Mouse (Mus musculus): ENCODE measurements at regions not wholly inside any gene's neighbourhood (a gene's known extent, or its start where the extent isn't known, plus 50 kb on each side); places are given as distances from the start of the nearest gene placed in this dataset.

GRCm38 (mm10) chr2:50687672-50688151 is 391.1 kb upstream of the Mmadhc start:
- H3K4me3 ChIP-seq (ENCODE audit: control insufficient read depth in 1 of 2, insufficient read depth in 1 of 2, low read depth in 1 of 2, low read length in 2 of 2) = no peak overlapping the region
- H3K9me3 ChIP-seq (ENCODE audit: control insufficient read depth, low read length) = no peaks in the 10 kb centered on the region
- H3K27ac ChIP-seq (replicated peaks in 1 of 2; ENCODE audit: control insufficient read depth in 1 of 2, insufficient read depth in 1 of 2, low read depth in 2 of 2, low read length in 2 of 2) = no peak overlapping the region
- H3K36me3 ChIP-seq (ENCODE audit: control insufficient read depth, insufficient read depth, low read length) = no peaks in the 10 kb centered on the region
- ATAC-seq (ENCODE audit: insufficient number of reproducible peaks, insufficient read depth, low FRiP score, low read depth) = no peak
- H3K9ac ChIP-seq (ENCODE audit: low read length) = no peak overlapping the region
- peaks cover 10 to 13% of the 10 kb centered on the region in 2 experiments for H3K4me1 ChIP-seq (ENCODE audit: control insufficient read depth in 2 of 2, insufficient read depth in 2 of 2, low read length in 2 of 2)
- H3K4me2 ChIP-seq (ENCODE audit: low read length) = no peak overlapping the region
- no peaks in the 10 kb centered on the region for H3K27me3 ChIP-seq (ENCODE audit: control insufficient read depth, insufficient read depth, low read length)
- WGBS = 78% methylated on average over 10 of the region's 10 CpGs

- ATAC-seq (ENCODE audit: insufficient number of reproducible peaks, insufficient read depth, low FRiP score, low read depth) = no peak
- Histone ChIP-seq H3K9ac (ENCODE audit: low read length) (no peak overlapping the region), H3K4me2 (ENCODE audit: low read length) (no peak overlapping the region), H3K27me3 (ENCODE audit: control insufficient read depth, insufficient read depth, low read length) (no peaks in the 10 kb centered on the region), H3K9me3 (ENCODE audit: control insufficient read depth, low read length) (no peaks in the 10 kb centered on the region), H3K4me1 (ENCODE audit: control insufficient read depth in 2 of 2, insufficient read depth in 2 of 2, low read length in 2 of 2) (peaks cover 10 to 13% of the 10 kb centered on the region in 2 experiments), H3K4me3 (ENCODE audit: control insufficient read depth in 1 of 2, insufficient read depth in 1 of 2, low read depth in 1 of 2, low read length in 2 of 2) (no peak overlapping the region), H3K36me3 (ENCODE audit: control insufficient read depth, insufficient read depth, low read length) (no peaks in the 10 kb centered on the region), H3K27ac (replicated peaks in 1 of 2; ENCODE audit: control insufficient read depth in 1 of 2, insufficient read depth in 1 of 2, low read depth in 2 of 2, low read length in 2 of 2) (no peak overlapping the region)
- WGBS = 23% methylated on average over 5 of the region's 5 CpGs
Observed at GRCm38 (mm10) chr2:50687222-50687621, 390.6 kb upstream of the Mmadhc start.

- Histone ChIP-seq H3K36me3 (ENCODE audit: control insufficient read depth, insufficient read depth, low read length) (no peaks in the 10 kb centered on the region), H3K4me1 (ENCODE audit: control insufficient read depth in 2 of 2, insufficient read depth in 2 of 2, low read length in 2 of 2) (no peaks in the 10 kb centered on the region), H3K4me2 (ENCODE audit: low read length) (no peak overlapping the region), H3K9me3 (ENCODE audit: control insufficient read depth, low read length) (no peaks in the 10 kb centered on the region), H3K27me3 (ENCODE audit: control insufficient read depth, insufficient read depth, low read length) (no peaks in the 10 kb centered on the region), H3K9ac (ENCODE audit: low read length) (no peak overlapping the region), H3K4me3 (ENCODE audit: control insufficient read depth in 1 of 2, insufficient read depth in 1 of 2, low read depth in 1 of 2, low read length in 2 of 2) (no peak overlapping the region), H3K27ac (replicated peaks in 1 of 2; ENCODE audit: control insufficient read depth in 1 of 2, insufficient read depth in 1 of 2, low read depth in 2 of 2, low read length in 2 of 2) (no peak overlapping the region)
- no peak for ATAC-seq (ENCODE audit: insufficient number of reproducible peaks, insufficient read depth, low FRiP score, low read depth)
- WGBS = 81% methylated on average over 1 of the region's 1 CpGs
Observed at GRCm38 (mm10) chr2:50677456-50677855, 380.9 kb upstream of the Mmadhc start.

GRCm38 (mm10) chr2:50675736-50676550 is 379.3 kb upstream of the Mmadhc start:
- H3K4me1 ChIP-seq (ENCODE audit: control insufficient read depth in 2 of 2, insufficient read depth in 2 of 2, low read length in 2 of 2) = no peaks in the 10 kb centered on the region
- no peak overlapping the region for H3K4me2 ChIP-seq (ENCODE audit: low read length)
- H3K27ac ChIP-seq (replicated peaks in 1 of 2; ENCODE audit: control insufficient read depth in 1 of 2, insufficient read depth in 1 of 2, low read depth in 2 of 2, low read length in 2 of 2) = no peak overlapping the region
- no peak overlapping the region for H3K9ac ChIP-seq (ENCODE audit: low read length)
- no peak overlapping the region for H3K4me3 ChIP-seq (ENCODE audit: control insufficient read depth in 1 of 2, insufficient read depth in 1 of 2, low read depth in 1 of 2, low read length in 2 of 2)
- ATAC-seq (ENCODE audit: insufficient number of reproducible peaks, insufficient read depth, low FRiP score, low read depth) = no peak
- 75% methylated on average over 7 of the region's 7 CpGs for whole genome bisulfite sequencing
- no peaks in the 10 kb centered on the region for H3K9me3 ChIP-seq (ENCODE audit: control insufficient read depth, low read length)
- no peaks in the 10 kb centered on the region for H3K36me3 ChIP-seq (ENCODE audit: control insufficient read depth, insufficient read depth, low read length)
- H3K27me3 ChIP-seq (ENCODE audit: control insufficient read depth, insufficient read depth, low read length) = no peaks in the 10 kb centered on the region

GRCm38 (mm10) chr2:50674856-50675175 is 378.2 kb upstream of the Mmadhc start:
- no peak overlapping the region for H3K27ac ChIP-seq (replicated peaks in 1 of 2; ENCODE audit: control insufficient read depth in 1 of 2, insufficient read depth in 1 of 2, low read depth in 2 of 2, low read length in 2 of 2)
- no peak overlapping the region for H3K4me2 ChIP-seq (ENCODE audit: low read length)
- H3K36me3 ChIP-seq (ENCODE audit: control insufficient read depth, insufficient read depth, low read length) = no peaks in the 10 kb centered on the region
- no peak overlapping the region for H3K4me3 ChIP-seq (ENCODE audit: control insufficient read depth in 1 of 2, insufficient read depth in 1 of 2, low read depth in 1 of 2, low read length in 2 of 2)
- no peaks in the 10 kb centered on the region for H3K9me3 ChIP-seq (ENCODE audit: control insufficient read depth, low read length)
- 76% methylated on average over 3 of the region's 3 CpGs for WGBS
- no peak overlapping the region for H3K9ac ChIP-seq (ENCODE audit: low read length)
- H3K27me3 ChIP-seq (ENCODE audit: control insufficient read depth, insufficient read depth, low read length) = no peaks in the 10 kb centered on the region
- H3K4me1 ChIP-seq (ENCODE audit: control insufficient read depth in 2 of 2, insufficient read depth in 2 of 2, low read length in 2 of 2) = no peaks in the 10 kb centered on the region
- ATAC-seq (ENCODE audit: insufficient number of reproducible peaks, insufficient read depth, low FRiP score, low read depth) = no peak

GRCm38 (mm10) chr2:50674151-50674855 is 377.7 kb upstream of the Mmadhc start:
- Histone ChIP-seq H3K9ac (ENCODE audit: low read length) (no peak overlapping the region), H3K27me3 (ENCODE audit: control insufficient read depth, insufficient read depth, low read length) (no peaks in the 10 kb centered on the region), H3K4me1 (ENCODE audit: control insufficient read depth in 2 of 2, insufficient read depth in 2 of 2, low read length in 2 of 2) (no peaks in the 10 kb centered on the region), H3K27ac (replicated peaks in 1 of 2; ENCODE audit: control insufficient read depth in 1 of 2, insufficient read depth in 1 of 2, low read depth in 2 of 2, low read length in 2 of 2) (no peak overlapping the region), H3K9me3 (ENCODE audit: control insufficient read depth, low read length) (no peaks in the 10 kb centered on the region), H3K4me2 (ENCODE audit: low read length) (no peak overlapping the region), H3K4me3 (ENCODE audit: control insufficient read depth in 1 of 2, insufficient read depth in 1 of 2, low read depth in 1 of 2, low read length in 2 of 2) (no peak overlapping the region), H3K36me3 (ENCODE audit: control insufficient read depth, insufficient read depth, low read length) (no peaks in the 10 kb centered on the region)
- 73% methylated on average over 7 of the region's 7 CpGs for WGBS
- no peak for ATAC-seq (ENCODE audit: insufficient number of reproducible peaks, insufficient read depth, low FRiP score, low read depth)

- no peaks in the 10 kb centered on the region for H3K4me1 ChIP-seq (ENCODE audit: control insufficient read depth in 2 of 2, insufficient read depth in 2 of 2, low read length in 2 of 2)
- ATAC-seq (ENCODE audit: insufficient number of reproducible peaks, insufficient read depth, low FRiP score, low read depth) = no peak
Observed at GRCm38 (mm10) chr2:50669297-50669696, 372.7 kb upstream of the Mmadhc start.

More at GRCm38 (mm10) chr2:50669297-50669696, 372.7 kb upstream of the Mmadhc start:
- H3K36me3 ChIP-seq (ENCODE audit: control insufficient read depth, insufficient read depth, low read length) = no peaks in the 10 kb centered on the region
- no peak overlapping the region for H3K4me2 ChIP-seq (ENCODE audit: low read length)
- no peaks in the 10 kb centered on the region for H3K27me3 ChIP-seq (ENCODE audit: control insufficient read depth, insufficient read depth, low read length)
- H3K9me3 ChIP-seq (ENCODE audit: control insufficient read depth, low read length) = no peaks in the 10 kb centered on the region
- H3K4me3 ChIP-seq (ENCODE audit: control insufficient read depth in 1 of 2, insufficient read depth in 1 of 2, low read depth in 1 of 2, low read length in 2 of 2) = no peak overlapping the region
- H3K9ac ChIP-seq (ENCODE audit: low read length) = no peak overlapping the region
- no peak overlapping the region for H3K27ac ChIP-seq (replicated peaks in 1 of 2; ENCODE audit: control insufficient read depth in 1 of 2, insufficient read depth in 1 of 2, low read depth in 2 of 2, low read length in 2 of 2)

All from heart, embryonic 14.5 days (tissue).